In the genomic region with DNA sequence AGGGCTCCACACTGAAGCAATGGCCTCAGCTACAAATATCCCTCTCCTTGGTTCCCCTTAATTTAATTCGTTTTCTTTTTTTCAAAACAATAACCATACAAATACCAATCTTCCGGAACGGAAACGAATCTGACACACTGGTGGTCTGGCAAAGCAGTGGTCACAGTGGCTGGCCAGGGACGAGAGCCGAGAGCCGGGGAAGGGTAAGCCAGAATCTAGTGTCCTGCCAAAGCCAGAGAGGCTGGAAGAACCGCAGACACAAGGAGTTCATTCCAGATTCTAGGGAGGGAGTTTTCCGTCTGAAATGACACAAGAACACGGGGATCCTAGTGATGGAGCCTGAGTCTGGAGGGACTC, we compare ENCODE assay signal across 24 mouse cellular contexts. TPM values are rescaled to one million over a fixed set of nuclear protein-coding genes. Genes with fewer than 3 reads are reported as not detected.
A peak's percentile ranks its signal among the peaks of the same experiment; 100 is the strongest.
DNase-seq lines count a peak whose midpoint lies in the region; ATAC-seq and TF ChIP-seq lines count a peak whose summit lies in the region.
"Had no signal": no experiment of that assay in that cellular context is flagged by ENCODE, and none has a peak within 500 bp of the region (broad histone marks: within the 10 kb centered on the region; RNA-seq: fewer than 3 reads in every experiment).

No protein-coding gene starts in this region.

- H3K36me3 ChIP-seq in hindbrain, embryonic 10.5 days = no peaks in the 10 kb centered on the region
- no peaks in the 10 kb centered on the region for H3K36me3 ChIP-seq in hindbrain, embryonic 16.5 days (ENCODE audit: control insufficient read depth, insufficient read depth, low read length)
- no peaks in the 10 kb centered on the region for H3K36me3 ChIP-seq in embryonic facial prominence, embryonic 10.5 days (replicated peaks)
- no peaks in the 10 kb centered on the region for H3K36me3 ChIP-seq in limb, embryonic 11.5 days (ENCODE audit: control insufficient read depth, insufficient read depth, low read length)
- no peaks in the 10 kb centered on the region for H3K36me3 ChIP-seq in kidney, embryonic 15.5 days
- H3K36me3 ChIP-seq in kidney, adult 2 months (ENCODE audit: control insufficient read depth, insufficient read depth, low read length) = no peaks in the 10 kb centered on the region
- H3K36me3 ChIP-seq: embryonic facial prominence, embryonic 13.5 days; forebrain, embryonic 15.5 days had no signal

- ATAC-seq in hindbrain, embryonic 16.5 days = no peak
- ATAC-seq in limb, embryonic 11.5 days (ENCODE audit: insufficient number of reproducible peaks, low FRiP score, low TSS enrichment, low read depth) = no peak
- ATAC-seq in kidney, embryonic 15.5 days (replicated peaks; ENCODE audit: low FRiP score) = no peak
- ATAC-seq: forebrain, embryonic 15.5 days; inflammation-experienced regulatory T-cells, adult 6 months; Patski had no signal

- TF ChIP-seq CTCF in kidney, adult 2 months (conservative IDR thresholded peaks at IDR 0.05; ENCODE audit: insufficient read depth, insufficient read length, low read depth, low read length) = no peak

- under 1% methylated on average over 10 of the region's 10 CpGs for WGBS in hindbrain, embryonic 10.5 days
- WGBS in hindbrain, embryonic 16.5 days = under 1% methylated on average over 10 of the region's 10 CpGs
- WGBS in embryonic facial prominence, embryonic 10.5 days = 1% methylated on average over 10 of the region's 10 CpGs
- WGBS in limb, embryonic 11.5 days = 2% methylated on average over 10 of the region's 10 CpGs
- 2% methylated on average over 10 of the region's 10 CpGs for WGBS in kidney, embryonic 15.5 days
- WGBS in kidney, adult 2 months = 4% methylated on average over 10 of the region's 10 CpGs

- no peak overlapping the region for H3K4me2 ChIP-seq in hindbrain, embryonic 16.5 days (ENCODE audit: low read length)
- H3K4me2 ChIP-seq in limb, embryonic 11.5 days (ENCODE audit: low read depth, severe bottlenecking) = no peak overlapping the region
- no peak overlapping the region for H3K4me2 ChIP-seq in kidney, embryonic 15.5 days
- H3K4me2 ChIP-seq: embryonic facial prominence, embryonic 13.5 days; forebrain, embryonic 15.5 days; heart, embryonic 11.5 days; hindbrain, embryonic 14.5 days had no signal

- no peak overlapping the region for H3K9ac ChIP-seq in hindbrain, embryonic 16.5 days (ENCODE audit: low read depth, low read length)
- H3K9ac ChIP-seq in limb, embryonic 11.5 days (ENCODE audit: low read length) = no peak overlapping the region
- H3K9ac ChIP-seq in kidney, embryonic 15.5 days = no peak overlapping the region
- H3K9ac ChIP-seq: embryonic facial prominence, embryonic 13.5 days; forebrain, embryonic 15.5 days; hindbrain, embryonic 14.5 days had no signal

- TF ChIP-seq POLR2A in kidney, adult 2 months (IDR thresholded peaks at IDR 0.05; ENCODE audit: low read depth, low read length) = no peak

- H3K9me3 ChIP-seq in hindbrain, embryonic 10.5 days = no peaks in the 10 kb centered on the region
- H3K9me3 ChIP-seq in hindbrain, embryonic 16.5 days (ENCODE audit: control insufficient read depth, low read length) = no peaks in the 10 kb centered on the region
- H3K9me3 ChIP-seq in embryonic facial prominence, embryonic 10.5 days = no peaks in the 10 kb centered on the region
- H3K9me3 ChIP-seq in limb, embryonic 11.5 days (ENCODE audit: control insufficient read depth, low read length) = no peaks in the 10 kb centered on the region
- no peaks in the 10 kb centered on the region for H3K9me3 ChIP-seq in kidney, embryonic 15.5 days (replicated peaks)
- H3K9me3 ChIP-seq: embryonic facial prominence, embryonic 13.5 days; forebrain, embryonic 15.5 days had no signal

- H3K27ac ChIP-seq in hindbrain, embryonic 10.5 days = no peak overlapping the region
- no peak overlapping the region for H3K27ac ChIP-seq in hindbrain, embryonic 16.5 days (ENCODE audit: low read depth, low read length)
- H3K27ac ChIP-seq in embryonic facial prominence, embryonic 10.5 days (replicated peaks) = no peak overlapping the region
- no peak overlapping the region for H3K27ac ChIP-seq in limb, embryonic 11.5 days (replicated peaks; ENCODE audit: low read depth, low read length)
- H3K27ac ChIP-seq in kidney, embryonic 15.5 days = no peak overlapping the region
- H3K27ac ChIP-seq in kidney, adult 2 months (ENCODE audit: insufficient read depth, low read depth, low read length) = no peak overlapping the region
- H3K27ac ChIP-seq: embryonic facial prominence, embryonic 13.5 days; forebrain, embryonic 15.5 days; hindbrain, embryonic 14.5 days had no signal

- H3K4me3 ChIP-seq in hindbrain, embryonic 10.5 days = no peak overlapping the region
- no peak overlapping the region for H3K4me3 ChIP-seq in hindbrain, embryonic 16.5 days (ENCODE audit: low read length)
- no peak overlapping the region for H3K4me3 ChIP-seq in embryonic facial prominence, embryonic 10.5 days
- no peak overlapping the region for H3K4me3 ChIP-seq in limb, embryonic 11.5 days (ENCODE audit: low read depth, low read length)
- H3K4me3 ChIP-seq in kidney, embryonic 15.5 days (replicated peaks) = no peak overlapping the region
- H3K4me3 ChIP-seq in kidney, adult 2 months (ENCODE audit: insufficient read depth, low read depth, low read length) = no peak overlapping the region
- H3K4me3 ChIP-seq: embryonic facial prominence, embryonic 13.5 days; forebrain, embryonic 15.5 days had no signal

- DNase-seq in hindbrain, embryonic 10.5 days (ENCODE audit: low spot score) = peak; percentile 52
- peak; percentile 27 for DNase-seq in R1 (ENCODE audit: low read depth, low spot score)
- DNase-seq in embryonic facial prominence, embryonic 10.5 days (ENCODE audit: low spot score) = peak; percentile 56
- peak; percentile 61 for DNase-seq in limb, embryonic 11.5 days (ENCODE audit: low spot score)
- no peak for DNase-seq in kidney, adult 2 months
- DNase-seq: adrenal gland, postnatal 10 days; cerebellum, adult 11 months; cerebellum, adult 8-10 months; cerebellum, postnatal 14 days; gastrocnemius, postnatal 10 days; heart, adult 18-20 months; kidney, adult 18-20 months had no signal

- H3K27me3 ChIP-seq in hindbrain, embryonic 10.5 days (ENCODE audit: insufficient read depth, poor library complexity, severe bottlenecking) = peaks cover 100% of the 10 kb centered on the region
- peaks cover 70% of the 10 kb centered on the region for H3K27me3 ChIP-seq in hindbrain, embryonic 16.5 days (replicated peaks; ENCODE audit: control insufficient read depth, insufficient read depth, low read length)
- H3K27me3 ChIP-seq in embryonic facial prominence, embryonic 10.5 days (replicated peaks; ENCODE audit: low read depth, poor library complexity, severe bottlenecking) = peaks cover 100% of the 10 kb centered on the region
- peaks cover 86% of the 10 kb centered on the region for H3K27me3 ChIP-seq in limb, embryonic 11.5 days (ENCODE audit: control insufficient read depth, insufficient read depth, low read length)
- peaks cover 96% of the 10 kb centered on the region for H3K27me3 ChIP-seq in kidney, embryonic 15.5 days
- peaks cover 11% of the 10 kb centered on the region for H3K27me3 ChIP-seq in kidney, adult 2 months (replicated peaks; ENCODE audit: control insufficient read depth, insufficient read depth, low read length)

- H3K4me1 ChIP-seq in hindbrain, embryonic 10.5 days (replicated peaks) = peaks cover 7% of the 10 kb centered on the region; the same call in 1 of the 2 replicates
- H3K4me1 ChIP-seq in hindbrain, embryonic 16.5 days (ENCODE audit: control insufficient read depth, insufficient read depth, low read depth, low read length) = no peaks in the 10 kb centered on the region
- H3K4me1 ChIP-seq in embryonic facial prominence, embryonic 10.5 days = peaks cover 7% of the 10 kb centered on the region; the same call in 1 of the 2 replicates
- peaks cover 10% of the 10 kb centered on the region; the same call in 1 of the 2 replicates for H3K4me1 ChIP-seq in limb, embryonic 11.5 days (ENCODE audit: control insufficient read depth, insufficient read depth, low read length)
- H3K4me1 ChIP-seq in kidney, embryonic 15.5 days = peaks cover 9% of the 10 kb centered on the region
- no peaks in the 10 kb centered on the region for H3K4me1 ChIP-seq in kidney, adult 2 months (ENCODE audit: control insufficient read depth, insufficient read depth, low read length)

RNA-seq across cellular contexts. Expression of a gene that starts 7.4 kb away (rescaled TPM):
- polyA plus RNA-seq in hindbrain, embryonic 10.5 days (2016; fragmentation: Nextera tagmentation; extraction: Ambion mirVana) = 0.60 and 0.86 TPM in 2 replicates
- not detected in 2 replicates for polyA plus RNA-seq in hindbrain, embryonic 16.5 days (2015; fragmentation: Nextera tagmentation; extraction: Ambion mirVana)
- 3.7 and 4.8 TPM in 2 replicates for polyA plus RNA-seq in embryonic facial prominence, embryonic 10.5 days (2016; fragmentation: Nextera tagmentation; extraction: Ambion mirVana)
- polyA plus RNA-seq in limb, embryonic 11.5 days (2014; fragmentation: Nextera tagmentation; extraction: Ambion mirVana) = 1.5 and 2.7 TPM in 2 replicates
- polyA plus RNA-seq in kidney, embryonic 15.5 days (2015; fragmentation: Nextera tagmentation; extraction: Ambion mirVana) = not detected in 2 replicates
- not detected in 2 replicates for polyA plus RNA-seq in kidney, adult 2 months (2012; rRNA removed)
- polyA plus RNA-seq: cortical plate, adult 2 months; embryonic facial prominence, embryonic 13.5 days; frontal cortex, adult 2 months; heart, embryonic 11.5 days; heart, embryonic 16.5 days; hindbrain, embryonic 14.5 days had no signal

RNA-seq across cellular contexts. Expression of a gene that starts 26.0 kb away (rescaled TPM):
- not detected in 2 replicates for polyA plus RNA-seq in hindbrain, embryonic 10.5 days (2016; fragmentation: Nextera tagmentation; extraction: Ambion mirVana)
- not detected in 2 replicates for polyA plus RNA-seq in hindbrain, embryonic 16.5 days (2015; fragmentation: Nextera tagmentation; extraction: Ambion mirVana)
- polyA plus RNA-seq in embryonic facial prominence, embryonic 10.5 days (2016; fragmentation: Nextera tagmentation; extraction: Ambion mirVana) = not detected in 2 replicates
- polyA plus RNA-seq in limb, embryonic 11.5 days (2014; fragmentation: Nextera tagmentation; extraction: Ambion mirVana) = not detected in 2 replicates
- polyA plus RNA-seq in kidney, embryonic 15.5 days (2015; fragmentation: Nextera tagmentation; extraction: Ambion mirVana) = not detected in 2 replicates
- 0.19 and 0.28 TPM in 2 replicates for polyA plus RNA-seq in kidney, adult 2 months (2012; rRNA removed)
- polyA plus RNA-seq: brain, embryonic 14.5 days; cortical plate, adult 2 months; embryonic facial prominence, embryonic 13.5 days; forebrain, embryonic 15.5 days; heart, embryonic 11.5 days; hindbrain, embryonic 14.5 days; inflammation-experienced regulatory T-cells, adult 6 months; Patski had no signal

RNA-seq across cellular contexts. Expression of a gene that starts 39.1 kb away (rescaled TPM):
- polyA plus RNA-seq in hindbrain, embryonic 10.5 days (2016; fragmentation: Nextera tagmentation; extraction: Ambion mirVana) = not detected in 2 replicates
- 0.14 TPM in 1 of 2 replicates, not detected in the other for polyA plus RNA-seq in hindbrain, embryonic 16.5 days (2015; fragmentation: Nextera tagmentation; extraction: Ambion mirVana)
- polyA plus RNA-seq in embryonic facial prominence, embryonic 10.5 days (2016; fragmentation: Nextera tagmentation; extraction: Ambion mirVana) = not detected in 2 replicates
- polyA plus RNA-seq in limb, embryonic 11.5 days (2014; fragmentation: Nextera tagmentation; extraction: Ambion mirVana) = 0.27 TPM in 1 of 2 replicates, not detected in the other
- polyA plus RNA-seq in kidney, embryonic 15.5 days (2015; fragmentation: Nextera tagmentation; extraction: Ambion mirVana) = 7.0 and 8.1 TPM in 2 replicates
- 137 and 154 TPM in 2 replicates for polyA plus RNA-seq in kidney, adult 2 months (2012; rRNA removed)
- polyA plus RNA-seq: cortical plate, adult 2 months; heart, embryonic 11.5 days; hindbrain, embryonic 14.5 days; inflammation-experienced regulatory T-cells, adult 6 months; Patski had no signal

RNA-seq across cellular contexts. Expression of a gene that starts 47.7 kb away (rescaled TPM):
- polyA plus RNA-seq in hindbrain, embryonic 10.5 days (2016; fragmentation: Nextera tagmentation; extraction: Ambion mirVana) = 0.10 TPM in 1 of 2 replicates, not detected in the other
- not detected in 2 replicates for polyA plus RNA-seq in hindbrain, embryonic 16.5 days (2015; fragmentation: Nextera tagmentation; extraction: Ambion mirVana)
- not detected in 2 replicates for polyA plus RNA-seq in embryonic facial prominence, embryonic 10.5 days (2016; fragmentation: Nextera tagmentation; extraction: Ambion mirVana)
- polyA plus RNA-seq in limb, embryonic 11.5 days (2014; fragmentation: Nextera tagmentation; extraction: Ambion mirVana) = not detected in 2 replicates
- 0.18 TPM in 1 of 2 replicates, not detected in the other for polyA plus RNA-seq in kidney, embryonic 15.5 days (2015; fragmentation: Nextera tagmentation; extraction: Ambion mirVana)
- polyA plus RNA-seq in kidney, adult 2 months (2012; rRNA removed) = not detected in 2 replicates
- polyA plus RNA-seq: brain, embryonic 14.5 days; cortical plate, adult 2 months; embryonic facial prominence, embryonic 13.5 days; forebrain, embryonic 15.5 days; frontal cortex, adult 2 months; hindbrain, embryonic 14.5 days; inflammation-experienced regulatory T-cells, adult 6 months; Patski had no signal

RNA-seq across cellular contexts. Expression of a gene that starts 58.7 kb away (rescaled TPM):
- 0.12 TPM in 1 of 2 replicates, not detected in the other for polyA plus RNA-seq in hindbrain, embryonic 10.5 days (2016; fragmentation: Nextera tagmentation; extraction: Ambion mirVana)
- 0.30 TPM in 1 of 2 replicates, not detected in the other for polyA plus RNA-seq in hindbrain, embryonic 16.5 days (2015; fragmentation: Nextera tagmentation; extraction: Ambion mirVana)
- 0.11 and 0.15 TPM in 2 replicates for polyA plus RNA-seq in embryonic facial prominence, embryonic 10.5 days (2016; fragmentation: Nextera tagmentation; extraction: Ambion mirVana)
- 0.16 TPM in 1 of 2 replicates, not detected in the other for polyA plus RNA-seq in limb, embryonic 11.5 days (2014; fragmentation: Nextera tagmentation; extraction: Ambion mirVana)
- polyA plus RNA-seq in kidney, embryonic 15.5 days (2015; fragmentation: Nextera tagmentation; extraction: Ambion mirVana) = not detected in 2 replicates
- polyA plus RNA-seq in kidney, adult 2 months (2012; rRNA removed) = 0.14 TPM in 2 replicates
- polyA plus RNA-seq: brain, embryonic 14.5 days; cortical plate, adult 2 months; frontal cortex, adult 2 months; heart, embryonic 11.5 days; heart, embryonic 16.5 days; hindbrain, embryonic 14.5 days had no signal

Comparison
In these comparisons a context has a peak if more than half of its experiments do, and no peak if none do; other contexts are left out.
1. RNA of a gene that starts 39.1 kb away (polyA plus RNA-seq): 137 to 154 TPM in kidney, adult 2 months; 7.0 to 8.1 TPM in kidney, embryonic 15.5 days, 0.14 TPM in hindbrain, embryonic 16.5 days, 0.27 TPM in limb, embryonic 11.5 days, not detected in hindbrain, embryonic 10.5 days and not detected in embryonic facial prominence, embryonic 10.5 days; every median in the first group is over 10 times any median in the second.